Mouse (Mus musculus): ENCODE results near the gene Nrm. TPM values are rescaled to one million over a fixed set of nuclear protein-coding genes. Genes with fewer than 3 reads are reported as not detected.

Nrm gene
- total and polyA plus RNA-seq, 3 experiments: 1.8 to 5.6 (median 1.8) TPM

- Histone ChIP-seq H3K36me3 (ENCODE audit: control insufficient read depth, insufficient read depth, low read length) (peaks cover 5% of the 10 kb centered on the region; the same call in 1 of the 2 replicates), H3K79me2 (replicated peaks; ENCODE audit: control insufficient read depth, insufficient read depth, low read length) (no peaks in the 10 kb centered on the region), H3K27ac (peak overlapping the region; percentile 69), H3K9ac (ENCODE audit: low read depth, low read length) (no peak overlapping the region), H3K27me3 (ENCODE audit: control insufficient read depth, insufficient read depth, low read length) (no peaks in the 10 kb centered on the region), H3K4me3 (peak overlapping the region; percentile 49), H3K4me1 (ENCODE audit: control insufficient read depth, insufficient read depth, low read length) (peaks cover 10% of the 10 kb centered on the region)
- WGBS: 48% methylated on average over 14 of the region's 14 CpGs
- DNase-seq: no peak
- intact Hi-C loops (cut with DNase I): no loop called here
- TF ChIP-seq POLR2A (IDR thresholded peaks at IDR 0.05; ENCODE audit: insufficient read depth, low read depth, low read length) (no peak), EP300 (IDR thresholded peaks at IDR 0.05; ENCODE audit: insufficient read depth, low read depth, low read length) (no peak), CTCF (IDR thresholded peaks at IDR 0.05) (no peak)
These were observed 20.6 kb upstream of the Nrm start for GRCm38 (mm10) chr17:35840561-35840960.

GRCm38 (mm10) chr17:35841076-35841950 lies 19.8 kb upstream of the Nrm start, which contains the start of gene Mdc1:
TSS of gene Mdc1 (plus strand) at chr17:35841515.
- Histone ChIP-seq H3K9ac (ENCODE audit: low read depth, low read length) (peak within 1 kb of the TSS; percentile 61), H3K79me2 (replicated peaks; ENCODE audit: control insufficient read depth, insufficient read depth, low read length) (no peaks in the 10 kb centered on the region), H3K36me3 (ENCODE audit: control insufficient read depth, insufficient read depth, low read length) (peaks cover 2% of the 10 kb centered on the region; the same call in 1 of the 2 replicates), H3K27me3 (ENCODE audit: control insufficient read depth, insufficient read depth, low read length) (no peaks in the 10 kb centered on the region), H3K27ac (peak within 1 kb of the TSS; percentile 77), H3K4me3 (peak within 1 kb of the TSS; percentile 72), H3K4me1 (ENCODE audit: control insufficient read depth, insufficient read depth, low read length) (peaks cover 8% of the 10 kb centered on the region)
- TF ChIP-seq POLR2A (IDR thresholded peaks at IDR 0.05; ENCODE audit: insufficient read depth, low read depth, low read length) (peak; percentile 83), EP300 (IDR thresholded peaks at IDR 0.05; ENCODE audit: insufficient read depth, low read depth, low read length) (0 out of 2 replicates have a peak, but pooled peaks have one; percentile 73), CTCF (IDR thresholded peaks at IDR 0.05) (peak; percentile 58)
- peak; percentile 97 to 100 for DNase-seq
- under 1% methylated on average over 59 of the region's 59 CpGs for WGBS
- intact Hi-C loops (cut with DNase I): no loop called here

- peak overlapping the region; percentile 77 for H3K27ac ChIP-seq
- no peaks in the 10 kb centered on the region for H3K79me2 ChIP-seq (replicated peaks; ENCODE audit: control insufficient read depth, insufficient read depth, low read length)
- intact Hi-C loops (cut with DNase I): no loop called here
- H3K27me3 ChIP-seq (ENCODE audit: control insufficient read depth, insufficient read depth, low read length): no peaks in the 10 kb centered on the region
- 14% methylated on average over 11 of the region's 11 CpGs for WGBS
- H3K4me1 ChIP-seq (ENCODE audit: control insufficient read depth, insufficient read depth, low read length): peaks cover 3% of the 10 kb centered on the region; the same call in 1 of the 2 replicates
- peak overlapping the region; percentile 42 for H3K9ac ChIP-seq (ENCODE audit: low read depth, low read length)
- TF ChIP-seq CTCF (IDR thresholded peaks at IDR 0.05) (no peak), POLR2A (IDR thresholded peaks at IDR 0.05; ENCODE audit: insufficient read depth, low read depth, low read length) (no peak), EP300 (IDR thresholded peaks at IDR 0.05; ENCODE audit: insufficient read depth, low read depth, low read length) (no peak)
- peak overlapping the region; percentile 72 for H3K4me3 ChIP-seq
- no peak for DNase-seq
- no peaks in the 10 kb centered on the region for H3K36me3 ChIP-seq (ENCODE audit: control insufficient read depth, insufficient read depth, low read length)
These were observed 19.1 kb upstream of the Nrm start for GRCm38 (mm10) chr17:35842006-35842405.

- TF ChIP-seq POLR2A (IDR thresholded peaks at IDR 0.05; ENCODE audit: insufficient read depth, low read depth, low read length) (no peak), EP300 (IDR thresholded peaks at IDR 0.05; ENCODE audit: insufficient read depth, low read depth, low read length) (no peak), CTCF (IDR thresholded peaks at IDR 0.05) (peak; percentile 62)
- Histone ChIP-seq H3K79me2 (replicated peaks; ENCODE audit: control insufficient read depth, insufficient read depth, low read length) (no peaks in the 10 kb centered on the region), H3K27ac (no peak overlapping the region), H3K4me3 (no peak overlapping the region), H3K4me1 (ENCODE audit: control insufficient read depth, insufficient read depth, low read length) (peaks cover 3% of the 10 kb centered on the region; the same call in 1 of the 2 replicates), H3K9ac (ENCODE audit: low read depth, low read length) (no peak overlapping the region), H3K36me3 (ENCODE audit: control insufficient read depth, insufficient read depth, low read length) (no peaks in the 10 kb centered on the region), H3K27me3 (ENCODE audit: control insufficient read depth, insufficient read depth, low read length) (no peaks in the 10 kb centered on the region)
- 92% methylated on average over 3 of the region's 3 CpGs for WGBS
- DNase-seq: no peak
- intact Hi-C loops (cut with DNase I): no loop called here
These were observed 17.6 kb upstream of the Nrm start for GRCm38 (mm10) chr17:35843514-35843913.

- no peaks in the 10 kb centered on the region for H3K79me2 ChIP-seq (replicated peaks; ENCODE audit: control insufficient read depth, insufficient read depth, low read length)
- no peak overlapping the region for H3K4me3 ChIP-seq
- DNase-seq: no peak
- no peaks in the 10 kb centered on the region for H3K4me1 ChIP-seq (ENCODE audit: control insufficient read depth, insufficient read depth, low read length)
- 39% methylated on average over 1 of the region's 1 CpGs for WGBS
- no peak overlapping the region for H3K27ac ChIP-seq
- peak; percentile 60 for TF ChIP-seq CTCF (IDR thresholded peaks at IDR 0.05)
- 0 out of 2 replicates have a peak, but pooled peaks have one; percentile 34 for TF ChIP-seq EP300 (IDR thresholded peaks at IDR 0.05; ENCODE audit: insufficient read depth, low read depth, low read length)
- TF ChIP-seq POLR2A (IDR thresholded peaks at IDR 0.05; ENCODE audit: insufficient read depth, low read depth, low read length): no peak
- intact Hi-C loops (cut with DNase I): no loop called here
- no peaks in the 10 kb centered on the region for H3K36me3 ChIP-seq (ENCODE audit: control insufficient read depth, insufficient read depth, low read length)
- no peaks in the 10 kb centered on the region for H3K27me3 ChIP-seq (ENCODE audit: control insufficient read depth, insufficient read depth, low read length)
- H3K9ac ChIP-seq (ENCODE audit: low read depth, low read length): no peak overlapping the region
These were observed 13.0 kb upstream of the Nrm start for GRCm38 (mm10) chr17:35848112-35848511.

- TF ChIP-seq EP300 (IDR thresholded peaks at IDR 0.05; ENCODE audit: insufficient read depth, low read depth, low read length): no peak
- TF ChIP-seq POLR2A (IDR thresholded peaks at IDR 0.05; ENCODE audit: insufficient read depth, low read depth, low read length): no peak
- no peak for TF ChIP-seq CTCF (IDR thresholded peaks at IDR 0.05)
- Histone ChIP-seq H3K36me3 (ENCODE audit: control insufficient read depth, insufficient read depth, low read length) (no peaks in the 10 kb centered on the region), H3K27me3 (ENCODE audit: control insufficient read depth, insufficient read depth, low read length) (no peaks in the 10 kb centered on the region), H3K4me1 (ENCODE audit: control insufficient read depth, insufficient read depth, low read length) (no peaks in the 10 kb centered on the region), H3K4me3 (no peak overlapping the region), H3K9ac (ENCODE audit: low read depth, low read length) (no peak overlapping the region), H3K79me2 (replicated peaks; ENCODE audit: control insufficient read depth, insufficient read depth, low read length) (no peaks in the 10 kb centered on the region), H3K27ac (no peak overlapping the region)
- intact Hi-C loops (cut with DNase I): no loop called here
- 89% methylated on average over 3 of the region's 3 CpGs for WGBS
- DNase-seq: no peak
These were observed 10.1 kb upstream of the Nrm start for GRCm38 (mm10) chr17:35850974-35851373.

All from heart, adult 2 months (tissue).